Mouse (Mus musculus) ES-E14 (cell line): ENCODE measurements around the gene Zfp831. TPM values are rescaled to one million over a fixed set of nuclear protein-coding genes. Genes with fewer than 3 reads are reported as not detected.

Experiments used
- DNase-seq: peaks from one replicate; pipeline ENCODE4 v3.0.0-alpha.2; 2013; ENCODE audit warnings: low read depth, low spot score
- H3K27ac ChIP-seq: 2 replicates; pipeline ENCODE4 v1.5.1; 2012; ENCODE audit warnings: low read depth, mild to moderate bottlenecking, low read length, moderate library complexity, mixed read lengths; ENCODE audit not compliant: poor library complexity, insufficient read depth, severe bottlenecking
- H3K36me3 ChIP-seq: 2 replicates; pipeline ENCODE4 v1.6.1; 2012; ENCODE audit warnings: mild to moderate bottlenecking, low read length, moderate library complexity, mixed read lengths; ENCODE audit not compliant: control insufficient read depth, poor library complexity, insufficient read depth, severe bottlenecking
- H3K4me1 ChIP-seq, 2 experiments: fragments of 150-350 bp in 1 of 2; sonication (generic) in 1 of 2; 2 replicates each; pipeline ENCODE4 v1.6.1; 2012; ENCODE audit warnings: low read length in 2 of 2, mild to moderate bottlenecking in 1 of 2, mixed read lengths in 1 of 2; ENCODE audit not compliant: control insufficient read depth in 2 of 2, insufficient read depth in 2 of 2, poor library complexity in 1 of 2
- H3K4me3 ChIP-seq, 2 experiments: fragments of 150-350 bp in 1 of 2; sonication (generic) in 1 of 2; 2 replicates each; pipeline ENCODE4 v1.5.1; 2012; ENCODE audit warnings: low read length in 2 of 2, low read depth in 1 of 2, mild to moderate bottlenecking in 1 of 2, mixed read lengths in 1 of 2; ENCODE audit not compliant: insufficient read depth in 1 of 2, poor library complexity in 1 of 2, severe bottlenecking in 1 of 2
- H3K9ac ChIP-seq: 2 replicates; pipeline ENCODE4 v1.6.1; 2012; ENCODE audit warnings: low read depth, mild to moderate bottlenecking, low read length, mixed read lengths; ENCODE audit not compliant: poor library complexity, insufficient read depth, severe bottlenecking
- H3K9me3 ChIP-seq: fragments of 150-350 bp; sonication (generic); 2 replicates; pipeline ENCODE4 v1.6.1; 2012; ENCODE audit warnings: low read depth, mild to moderate bottlenecking, low read length; ENCODE audit not compliant: control insufficient read depth, insufficient read depth
- CHD2 ChIP-seq: IDR thresholded peaks from 2 replicates; pipeline ENCODE4 v1.6.1; 2014; ENCODE audit warnings: mild to moderate bottlenecking, low read depth, low read length, inconsistent platforms
- HCFC1 ChIP-seq: IDR thresholded peaks from 2 replicates; pipeline ENCODE4 v1.6.1; 2012; ENCODE audit warnings: low read length, inconsistent platforms, borderline replicate concordance; ENCODE audit not compliant: insufficient read depth
- MAFK ChIP-seq: IDR thresholded peaks from 2 replicates; pipeline ENCODE4 v1.6.1; 2014; ENCODE audit warnings: mild to moderate bottlenecking, low read depth, low read length, inconsistent platforms; ENCODE audit not compliant: insufficient read depth
- ZC3H11A ChIP-seq: IDR thresholded peaks from 2 replicates; pipeline ENCODE4 v1.6.1; 2012; ENCODE audit warnings: low read depth, mild to moderate bottlenecking, inconsistent platforms, low read length, borderline replicate concordance
- ZNF384 ChIP-seq: IDR thresholded peaks from 2 replicates; pipeline ENCODE4 v1.6.1; 2012; ENCODE audit warnings: low read depth, low read length, inconsistent platforms
- in situ Hi-C, 2 experiments: fragments of 600-800 bp; cut with MboI; formaldehyde crosslinking; loops; one replicate each; pipeline ENCODE4 v1.15.1; 2025; ENCODE audit warnings: low sequenced_read_pairs in 2 of 2, inconsistent platforms in 1 of 2; ENCODE audit not compliant: unreplicated experiment in 2 of 2
- total RNA-seq: library from RNA; depleted of rRNA; stranded (reverse); fragments of 300-350 nt; gene quantifications from 2 replicates; pipeline ENCODE4 v1.2.3, GENCODE M21; 2012

Zfp831 gene
- total RNA-seq, 1 experiment = not detected

GRCm38 (mm10) chr2:174658229-174658844 lies 15.0 kb downstream of the Zfp831 start:
- TF ChIP-seq MAFK = no peak
- no peak for TF ChIP-seq HCFC1
- TF ChIP-seq CHD2 = no peak
- no peak for TF ChIP-seq ZNF384
- no peak for TF ChIP-seq ZC3H11A
- Histone ChIP-seq H3K4me1 (no peaks in the 10 kb centered on the region), H3K9ac (no peak overlapping the region), H3K36me3 (no peaks in the 10 kb centered on the region), H3K4me3 (no peak overlapping the region), H3K9me3 (no peaks in the 10 kb centered on the region), H3K27ac (no peak overlapping the region)
- in situ Hi-C loops = loop anchor here (5.0 to 25.0 kb wide), 2 partner anchors 341 to 346 kb away; no protein-coding TSS in a partner anchor
- DNase-seq = no peak

GRCm38 (mm10) chr2:174659874-174660273 lies 16.5 kb downstream of the Zfp831 start:
- TF ChIP-seq ZC3H11A = no peak
- TF ChIP-seq HCFC1 = no peak
- TF ChIP-seq CHD2 = no peak
- TF ChIP-seq MAFK = no peak
- no peak for TF ChIP-seq ZNF384
- H3K36me3 ChIP-seq = no peaks in the 10 kb centered on the region
- no peak overlapping the region for H3K27ac ChIP-seq
- no peaks in the 10 kb centered on the region for H3K9me3 ChIP-seq
- no peak for DNase-seq
- no peaks in the 10 kb centered on the region for H3K4me1 ChIP-seq
- H3K4me3 ChIP-seq = no peak overlapping the region
- in situ Hi-C loops = loop anchor here (5.0 to 25.0 kb wide), 2 partner anchors 343 to 348 kb away; no protein-coding TSS in a partner anchor
- no peak overlapping the region for H3K9ac ChIP-seq

DNA sequence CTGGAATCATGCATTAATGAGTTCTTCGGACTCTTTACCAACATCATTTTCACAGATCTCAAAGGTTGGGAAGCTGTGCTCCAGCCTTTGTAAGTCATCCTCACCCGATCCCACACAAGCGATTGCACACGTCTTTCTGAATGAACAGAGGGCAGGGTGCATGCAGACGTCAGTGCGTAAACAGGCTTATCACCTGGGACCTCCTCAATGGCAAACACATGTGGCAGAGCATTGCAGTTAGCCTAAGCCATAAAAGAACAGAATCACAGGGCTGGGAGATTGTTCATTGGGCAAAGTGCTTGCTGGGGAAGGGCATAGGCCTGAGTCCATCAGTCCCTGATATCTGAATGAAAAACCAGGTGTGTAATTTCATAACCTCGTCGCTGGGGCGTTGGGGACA lies 17.0 kb downstream of the Zfp831 start:
- Histone ChIP-seq H3K36me3 (no peaks in the 10 kb centered on the region), H3K27ac (no peak overlapping the region), H3K9ac (no peak overlapping the region), H3K4me3 (no peak overlapping the region), H3K9me3 (no peaks in the 10 kb centered on the region), H3K4me1 (peaks cover 0 to 2% of the 10 kb centered on the region in 2 experiments; a peak in 1 of 4 replicates)
- no peak for DNase-seq
- in situ Hi-C loops = loop anchor here in 1 of 2 experiments (25.0 kb wide), 1 partner anchor 348 kb away; no protein-coding TSS in a partner anchor
- TF ChIP-seq ZNF384 = no peak
- TF ChIP-seq MAFK = no peak
- TF ChIP-seq HCFC1 = no peak

- in situ Hi-C loops = loop anchor here in 1 of 2 experiments (25.0 kb wide), 1 partner anchor 349 kb away; no protein-coding TSS in a partner anchor
- Histone ChIP-seq H3K4me3 (no peak overlapping the region), H3K36me3 (no peaks in the 10 kb centered on the region), H3K9ac (no peak overlapping the region), H3K9me3 (no peaks in the 10 kb centered on the region), H3K27ac (no peak overlapping the region), H3K4me1 (peaks cover 2 to 4% of the 10 kb centered on the region in 2 experiments; a peak in 2 of 4 replicates)
- no peak for DNase-seq
- TF ChIP-seq CHD2 (no peak), HCFC1 (no peak), ZNF384 (no peak)
These were observed 18.3 kb downstream of the Zfp831 start for GRCm38 (mm10) chr2:174661436-174662171.
